Mouse (Mus musculus): Measurements from ENCODE around the gene Trpm7. TPM values are rescaled to one million over a fixed set of nuclear protein-coding genes. Genes with fewer than 3 reads are reported as not detected.

Gene Trpm7
- polyA plus RNA-seq, 1 experiment from 2014 or later: 45.0 TPM

DNA sequence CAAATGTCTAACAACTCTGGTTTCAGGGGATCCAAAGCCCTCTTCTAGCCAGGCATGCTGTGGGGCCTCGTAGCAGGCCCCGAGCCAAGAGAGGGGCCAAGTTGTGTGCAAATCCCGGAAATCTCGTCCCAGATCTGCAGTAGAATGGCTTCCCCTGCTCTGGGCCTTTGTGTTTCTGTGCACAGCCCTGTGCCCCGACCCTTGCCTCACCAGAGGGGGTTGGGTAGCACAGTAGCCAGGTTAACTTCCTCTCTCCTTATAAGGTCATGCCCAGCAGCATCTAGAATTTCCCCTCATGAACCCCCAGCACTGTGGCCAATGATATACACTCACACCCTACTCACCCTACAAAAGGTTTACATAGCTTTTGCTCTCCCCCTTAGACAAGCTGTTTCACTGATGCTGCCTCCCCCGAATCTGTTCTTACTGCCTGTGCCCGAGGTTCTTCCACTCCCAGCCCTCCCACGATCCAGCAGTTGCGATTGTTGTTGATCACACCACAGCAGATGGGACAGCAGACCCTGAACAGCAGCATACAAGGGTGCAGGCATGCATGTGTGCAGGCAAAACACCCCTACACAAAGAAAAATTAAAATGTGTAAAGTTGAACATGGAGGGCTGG, 88.2 kb downstream of the Trpm7 start:
- Histone ChIP-seq H3K4me1 (replicated peaks; ENCODE audit: control insufficient read depth, insufficient read depth, low read length) (peaks cover 4% of the 10 kb centered on the region), H3K4me3 (replicated peaks; ENCODE audit: low read length) (no peak overlapping the region), H3K36me3 (ENCODE audit: control insufficient read depth, insufficient read depth) (peaks cover 5% of the 10 kb centered on the region), H3K4me2 (ENCODE audit: low read length) (no peak overlapping the region), H3K9ac (replicated peaks; ENCODE audit: low read depth, low read length) (no peak overlapping the region), H3K27me3 (replicated peaks; ENCODE audit: control insufficient read depth, insufficient read depth, low read length) (no peaks in the 10 kb centered on the region), H3K9me3 (ENCODE audit: control insufficient read depth, low read length) (no peaks in the 10 kb centered on the region), H3K27ac (ENCODE audit: low read length) (no peak overlapping the region)
- WGBS: 37% methylated on average over 9 of the region's 9 CpGs
- ATAC-seq: 0 out of 2 replicates have a peak, but pooled peaks have one; percentile 26

DNA sequence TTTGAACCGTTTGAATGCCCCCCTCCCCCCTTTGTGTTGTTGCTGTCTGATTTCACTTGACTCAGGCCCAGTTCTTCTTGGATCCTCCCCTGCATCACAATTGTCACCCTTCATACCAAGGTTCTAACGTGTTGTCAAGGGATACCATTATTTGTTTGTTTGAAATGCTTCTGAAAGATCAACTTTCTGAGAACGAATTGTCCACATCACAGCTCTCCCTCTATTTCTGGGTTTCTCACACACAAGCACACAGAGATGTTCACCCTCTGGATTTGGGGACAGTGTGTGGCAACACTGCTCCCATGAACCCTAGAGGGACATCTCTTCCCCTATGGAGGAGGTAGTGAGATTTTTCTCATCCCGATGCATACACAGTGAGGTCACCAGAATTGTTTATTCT, 92.7 kb downstream of the Trpm7 start, which contains the start of gene Usp50:
Gene Usp50, minus strand, starts transcription at position 101 of the 400 bp plus-strand sequence.
- WGBS: 58% methylated on average over 4 of the region's 4 CpGs
- no peaks in the 10 kb centered on the region for H3K36me3 ChIP-seq (ENCODE audit: control insufficient read depth, insufficient read depth)
- no peak within 1 kb of the TSS for H3K27ac ChIP-seq (ENCODE audit: low read length)
- H3K27me3 ChIP-seq (replicated peaks; ENCODE audit: control insufficient read depth, insufficient read depth, low read length): no peaks in the 10 kb centered on the region
- no peak for ATAC-seq
- no peak within 1 kb of the TSS for H3K4me3 ChIP-seq (replicated peaks; ENCODE audit: low read length)
- H3K4me1 ChIP-seq (replicated peaks; ENCODE audit: control insufficient read depth, insufficient read depth, low read length): peaks cover 4% of the 10 kb centered on the region
- H3K9me3 ChIP-seq (ENCODE audit: control insufficient read depth, low read length): no peaks in the 10 kb centered on the region
- H3K4me2 ChIP-seq (ENCODE audit: low read length): no peak within 1 kb of the TSS
- no peak within 1 kb of the TSS for H3K9ac ChIP-seq (replicated peaks; ENCODE audit: low read depth, low read length)

DNA sequence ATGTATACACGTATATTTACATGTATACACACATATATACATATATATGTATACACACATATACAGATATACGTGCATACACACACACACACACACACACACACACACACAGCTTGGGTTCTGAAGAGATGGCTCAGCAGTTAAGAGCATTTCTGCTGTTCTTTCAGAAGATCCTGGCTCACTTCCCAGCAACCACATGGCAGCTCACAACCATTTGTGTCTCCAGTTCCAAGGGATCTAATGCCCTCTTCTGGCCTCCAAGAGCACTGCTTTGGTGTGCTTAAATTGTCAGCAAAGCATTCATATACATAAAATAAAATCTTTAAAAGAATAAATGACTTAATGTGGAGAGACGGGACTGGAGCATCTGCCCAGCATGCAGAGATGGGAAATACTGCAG, 93.6 kb downstream of the Trpm7 start:
- H3K4me1 ChIP-seq (replicated peaks; ENCODE audit: control insufficient read depth, insufficient read depth, low read length): no peaks in the 10 kb centered on the region
- 62% methylated on average over 3 of the region's 3 CpGs for WGBS
- no peak overlapping the region for H3K27ac ChIP-seq (ENCODE audit: low read length)
- no peak overlapping the region for H3K9ac ChIP-seq (replicated peaks; ENCODE audit: low read depth, low read length)
- no peaks in the 10 kb centered on the region for H3K36me3 ChIP-seq (ENCODE audit: control insufficient read depth, insufficient read depth)
- no peaks in the 10 kb centered on the region for H3K9me3 ChIP-seq (ENCODE audit: control insufficient read depth, low read length)
- H3K4me3 ChIP-seq (replicated peaks; ENCODE audit: low read length): no peak overlapping the region
- H3K4me2 ChIP-seq (ENCODE audit: low read length): no peak overlapping the region
- H3K27me3 ChIP-seq (replicated peaks; ENCODE audit: control insufficient read depth, insufficient read depth, low read length): no peaks in the 10 kb centered on the region
- ATAC-seq: peak; percentile 90

- Histone ChIP-seq H3K36me3 (ENCODE audit: control insufficient read depth, insufficient read depth) (no peaks in the 10 kb centered on the region), H3K27ac (ENCODE audit: low read length) (no peak overlapping the region), H3K4me1 (replicated peaks; ENCODE audit: control insufficient read depth, insufficient read depth, low read length) (no peaks in the 10 kb centered on the region), H3K4me3 (replicated peaks; ENCODE audit: low read length) (no peak overlapping the region), H3K27me3 (replicated peaks; ENCODE audit: control insufficient read depth, insufficient read depth, low read length) (no peaks in the 10 kb centered on the region), H3K9ac (replicated peaks; ENCODE audit: low read depth, low read length) (no peak overlapping the region), H3K9me3 (ENCODE audit: control insufficient read depth, low read length) (no peaks in the 10 kb centered on the region), H3K4me2 (ENCODE audit: low read length) (no peak overlapping the region)
- WGBS: 92% methylated on average over 1 of the region's 1 CpGs
- ATAC-seq: no peak
These were observed 94.6 kb downstream of the Trpm7 start for GRCm38 (mm10) chr2:126781478-126781877.

- WGBS: 91% methylated on average over 10 of the region's 10 CpGs
- H3K4me1 ChIP-seq (replicated peaks; ENCODE audit: control insufficient read depth, insufficient read depth, low read length): no peaks in the 10 kb centered on the region
- H3K9ac ChIP-seq (replicated peaks; ENCODE audit: low read depth, low read length): no peak overlapping the region
- H3K4me2 ChIP-seq (ENCODE audit: low read length): no peak overlapping the region
- H3K27ac ChIP-seq (ENCODE audit: low read length): no peak overlapping the region
- no peaks in the 10 kb centered on the region for H3K9me3 ChIP-seq (ENCODE audit: control insufficient read depth, low read length)
- H3K36me3 ChIP-seq (ENCODE audit: control insufficient read depth, insufficient read depth): no peaks in the 10 kb centered on the region
- no peak for ATAC-seq
- no peak overlapping the region for H3K4me3 ChIP-seq (replicated peaks; ENCODE audit: low read length)
- H3K27me3 ChIP-seq (replicated peaks; ENCODE audit: control insufficient read depth, insufficient read depth, low read length): no peaks in the 10 kb centered on the region
These were observed 95.7 kb downstream of the Trpm7 start for GRCm38 (mm10) chr2:126780286-126780685.

- H3K4me3 ChIP-seq (replicated peaks; ENCODE audit: low read length): no peak overlapping the region
- H3K4me1 ChIP-seq (replicated peaks; ENCODE audit: control insufficient read depth, insufficient read depth, low read length): no peaks in the 10 kb centered on the region
- H3K9ac ChIP-seq (replicated peaks; ENCODE audit: low read depth, low read length): no peak overlapping the region
- ATAC-seq: no peak
- no peak overlapping the region for H3K27ac ChIP-seq (ENCODE audit: low read length)
- 90% methylated on average over 4 of the region's 4 CpGs for WGBS
- H3K27me3 ChIP-seq (replicated peaks; ENCODE audit: control insufficient read depth, insufficient read depth, low read length): no peaks in the 10 kb centered on the region
- no peaks in the 10 kb centered on the region for H3K9me3 ChIP-seq (ENCODE audit: control insufficient read depth, low read length)
- H3K36me3 ChIP-seq (ENCODE audit: control insufficient read depth, insufficient read depth): no peaks in the 10 kb centered on the region
- no peak overlapping the region for H3K4me2 ChIP-seq (ENCODE audit: low read length)
These were observed 97.2 kb downstream of the Trpm7 start for GRCm38 (mm10) chr2:126778806-126779205.

GRCm38 (mm10) chr2:126776416-126776815, 99.6 kb downstream of the Trpm7 start:
- Histone ChIP-seq H3K27me3 (replicated peaks; ENCODE audit: control insufficient read depth, insufficient read depth, low read length) (no peaks in the 10 kb centered on the region), H3K27ac (ENCODE audit: low read length) (no peak overlapping the region), H3K4me1 (replicated peaks; ENCODE audit: control insufficient read depth, insufficient read depth, low read length) (no peaks in the 10 kb centered on the region), H3K4me3 (replicated peaks; ENCODE audit: low read length) (no peak overlapping the region), H3K9ac (replicated peaks; ENCODE audit: low read depth, low read length) (no peak overlapping the region), H3K36me3 (ENCODE audit: control insufficient read depth, insufficient read depth) (no peaks in the 10 kb centered on the region), H3K4me2 (ENCODE audit: low read length) (no peak overlapping the region), H3K9me3 (ENCODE audit: control insufficient read depth, low read length) (no peaks in the 10 kb centered on the region)
- WGBS: 36% methylated on average over 1 of the region's 1 CpGs
- no peak for ATAC-seq

DNA sequence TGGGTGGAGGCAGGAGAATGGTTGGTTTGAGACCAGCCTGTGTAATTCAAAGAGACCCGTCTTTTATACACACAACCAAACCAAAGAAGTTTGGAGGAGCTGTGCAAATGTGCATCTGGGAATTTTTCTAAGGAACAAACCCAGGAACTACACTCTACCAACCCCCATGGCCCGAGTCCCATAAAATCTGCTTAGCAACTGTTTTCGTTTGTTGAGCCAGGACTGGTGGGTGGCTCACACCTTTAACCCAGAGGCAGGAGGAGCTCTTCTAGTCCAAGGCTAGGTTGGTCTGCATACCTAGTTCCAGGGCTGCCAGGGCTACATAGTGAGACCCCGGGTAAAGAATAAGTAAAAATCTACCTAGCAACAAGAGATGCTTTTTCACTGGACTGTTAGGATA, 100.1 kb downstream of the Trpm7 start:
- Histone ChIP-seq H3K4me3 (replicated peaks; ENCODE audit: low read length) (no peak overlapping the region), H3K27me3 (replicated peaks; ENCODE audit: control insufficient read depth, insufficient read depth, low read length) (no peaks in the 10 kb centered on the region), H3K9me3 (ENCODE audit: control insufficient read depth, low read length) (no peaks in the 10 kb centered on the region), H3K9ac (replicated peaks; ENCODE audit: low read depth, low read length) (no peak overlapping the region), H3K4me2 (ENCODE audit: low read length) (no peak overlapping the region), H3K4me1 (replicated peaks; ENCODE audit: control insufficient read depth, insufficient read depth, low read length) (no peaks in the 10 kb centered on the region), H3K27ac (ENCODE audit: low read length) (no peak overlapping the region), H3K36me3 (ENCODE audit: control insufficient read depth, insufficient read depth) (no peaks in the 10 kb centered on the region)
- ATAC-seq: no peak
- WGBS: 73% methylated on average over 4 of the region's 4 CpGs

DNA sequence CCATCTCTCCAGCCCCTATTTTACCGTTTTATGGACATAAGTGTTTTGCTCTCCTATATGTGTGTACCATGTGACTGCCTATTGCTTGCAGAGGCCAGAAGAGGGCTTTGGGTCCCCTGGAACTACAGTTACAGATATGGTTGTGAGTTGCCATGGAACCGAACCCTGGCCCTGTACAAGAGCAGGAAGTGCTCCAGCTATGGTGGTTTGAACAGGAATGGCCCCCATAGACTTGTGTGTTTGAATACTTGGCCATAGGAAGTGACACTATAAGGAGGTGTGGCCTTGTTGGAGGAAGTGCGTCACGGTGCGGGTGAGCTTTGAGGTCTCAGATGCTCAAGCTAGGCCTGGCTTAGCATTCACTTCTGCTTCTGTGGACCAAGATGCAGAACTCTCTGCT, 103.8 kb downstream of the Trpm7 start:
- Histone ChIP-seq H3K36me3 (ENCODE audit: control insufficient read depth, insufficient read depth) (no peaks in the 10 kb centered on the region), H3K27me3 (replicated peaks; ENCODE audit: control insufficient read depth, insufficient read depth, low read length) (no peaks in the 10 kb centered on the region), H3K4me3 (replicated peaks; ENCODE audit: low read length) (no peak overlapping the region), H3K27ac (ENCODE audit: low read length) (no peak overlapping the region), H3K9ac (replicated peaks; ENCODE audit: low read depth, low read length) (no peak overlapping the region), H3K9me3 (ENCODE audit: control insufficient read depth, low read length) (no peaks in the 10 kb centered on the region), H3K4me2 (ENCODE audit: low read length) (no peak overlapping the region), H3K4me1 (replicated peaks; ENCODE audit: control insufficient read depth, insufficient read depth, low read length) (no peaks in the 10 kb centered on the region)
- ATAC-seq: no peak
- WGBS: 92% methylated on average over 5 of the region's 5 CpGs
